Mouse (Mus musculus) MEL (cell line): ENCODE data around the gene Prkcq. TPM values are rescaled to one million over a fixed set of nuclear protein-coding genes. Genes with fewer than 3 reads are reported as not detected.

ENCODE experiments used
- DNase-seq: peaks from one replicate; pipeline ENCODE4 v3.0.0; 2011; ENCODE audit warnings: low read depth, low spot score
- H3K27ac ChIP-seq: 2 replicates; pipeline ENCODE4 v1.5.1; 2012; ENCODE audit warnings: low read depth, mild to moderate bottlenecking, control low read depth, low read length, moderate library complexity; ENCODE audit not compliant: control insufficient read depth
- H3K27me3 ChIP-seq, 2 experiments: fragments of 150-350 bp in 1 of 2; sonication (generic) in 1 of 2; 2 replicates each; pipeline ENCODE4 v1.6.1; 2012; ENCODE audit warnings: low read length in 2 of 2, mild to moderate bottlenecking in 2 of 2, improper control_type of control experiment in 1 of 2, moderate library complexity in 1 of 2; ENCODE audit not compliant: insufficient read depth in 2 of 2, control insufficient read depth in 1 of 2
- H3K36me3 ChIP-seq, 2 experiments: 2 replicates each; pipeline ENCODE4 v1.6.1; 2012 to 2014; ENCODE audit warnings: low read length in 2 of 2, improper control_type of control experiment in 1 of 2, inconsistent platforms in 1 of 2, mild to moderate bottlenecking in 1 of 2; ENCODE audit not compliant: insufficient read depth in 2 of 2, control insufficient read depth in 1 of 2
- H3K4me1 ChIP-seq, 2 experiments: fragments of 150-350 bp in 1 of 2; sonication (generic) in 1 of 2; 2 replicates each; pipeline ENCODE4 v1.6.1; 2012; ENCODE audit warnings: low read length in 2 of 2, improper control_type of control experiment in 1 of 2, mild to moderate bottlenecking in 1 of 2; ENCODE audit not compliant: insufficient read depth in 2 of 2, control insufficient read depth in 1 of 2
- H3K4me3 ChIP-seq, 2 experiments: fragments of 150-350 bp in 1 of 2; sonication (generic) in 1 of 2; 2 replicates each; pipeline ENCODE4 v1.5.1; 2012; ENCODE audit warnings: low read depth in 2 of 2, low read length in 2 of 2, mild to moderate bottlenecking in 2 of 2, moderate library complexity in 2 of 2, control low read depth in 1 of 2, improper control_type of control experiment in 1 of 2; ENCODE audit not compliant: control insufficient read depth in 1 of 2, insufficient read depth in 1 of 2
- H3K79me2 ChIP-seq: 2 replicates; pipeline ENCODE4 v1.6.1; 2012; ENCODE audit warnings: mild to moderate bottlenecking, low read length, moderate library complexity; ENCODE audit not compliant: control insufficient read depth, poor library complexity, insufficient read depth
- H3K9ac ChIP-seq: 2 replicates; pipeline ENCODE4 v1.6.1; 2012; ENCODE audit warnings: low read depth, mild to moderate bottlenecking, control low read depth, low read length, moderate library complexity; ENCODE audit not compliant: control insufficient read depth, poor library complexity, severe bottlenecking
- H3K9me3 ChIP-seq: fragments of 150-350 bp; sonication (generic); replicated peaks from 2 replicates; pipeline ENCODE4 v1.6.1; 2012; ENCODE audit warnings: mild to moderate bottlenecking, low read length, improper control_type of control experiment, moderate library complexity; ENCODE audit not compliant: insufficient read depth
- BHLHE40 ChIP-seq: IDR thresholded peaks from 2 replicates; pipeline ENCODE4 v1.6.1; 2012; ENCODE audit warnings: low read depth, mild to moderate bottlenecking, inconsistent platforms, low read length, improper control_type of control experiment, borderline replicate concordance
- CHD2 ChIP-seq: IDR thresholded peaks from 2 replicates; pipeline ENCODE4 v1.6.1; 2011; ENCODE audit warnings: low read length, improper control_type of control experiment
- CTCF ChIP-seq, 3 experiments: IDR thresholded peaks in 2 of 3; conservative IDR thresholded peaks in 1 of 3; 2 replicates each; pipeline ENCODE4 v1.5.1; 2011 to 2012; ENCODE audit warnings: low read length in 3 of 3, low read depth in 2 of 3, mild to moderate bottlenecking in 2 of 3, improper control_type of control experiment in 1 of 3, inconsistent platforms in 1 of 3, mixed read lengths in 1 of 3, moderate library complexity in 1 of 3; ENCODE audit not compliant: control insufficient read depth in 1 of 3, insufficient read depth in 1 of 3, poor library complexity in 1 of 3, severe bottlenecking in 1 of 3
- E2F4 ChIP-seq: IDR thresholded peaks from 2 replicates; pipeline ENCODE4 v1.6.1; 2011; ENCODE audit warnings: low read depth, low read length, improper control_type of control experiment, borderline replicate concordance
- EP300 ChIP-seq, 2 experiments: IDR thresholded peaks; 2 replicates each; pipeline ENCODE4 v1.6.1; 2011; ENCODE audit warnings: improper control_type of control experiment in 2 of 2, low read length in 2 of 2, low read depth in 1 of 2, mild to moderate bottlenecking in 1 of 2
- ETS1 ChIP-seq: IDR thresholded peaks from 2 replicates; pipeline ENCODE4 v1.6.1; 2012; ENCODE audit warnings: low read depth, mild to moderate bottlenecking, inconsistent platforms, low read length, improper control_type of control experiment, moderate library complexity
- GABPA ChIP-seq: IDR thresholded peaks from 2 replicates; pipeline ENCODE4 v1.6.1; 2012; ENCODE audit warnings: low read depth, mild to moderate bottlenecking, inconsistent platforms, low read length, improper control_type of control experiment, moderate library complexity
- GATA1 ChIP-seq: IDR thresholded peaks from 2 replicates; pipeline ENCODE4 v1.6.1; 2011; ENCODE audit warnings: low read depth, low read length, improper control_type of control experiment
- HCFC1 ChIP-seq: IDR thresholded peaks from 2 replicates; pipeline ENCODE4 v1.6.1; 2012; ENCODE audit warnings: low read depth, mild to moderate bottlenecking, inconsistent platforms, low read length, improper control_type of control experiment, moderate library complexity
- MAFK ChIP-seq: IDR thresholded peaks from 2 replicates; pipeline ENCODE4 v1.6.1; 2011; ENCODE audit warnings: low read depth, mild to moderate bottlenecking, low read length, improper control_type of control experiment, borderline replicate concordance
- MAX ChIP-seq: IDR thresholded peaks from 2 replicates; pipeline ENCODE4 v1.6.1; 2011; ENCODE audit warnings: low read length, improper control_type of control experiment
- MXI1 ChIP-seq: IDR thresholded peaks from 2 replicates; pipeline ENCODE4 v1.6.1; 2011; ENCODE audit warnings: mild to moderate bottlenecking, low read depth, low read length, improper control_type of control experiment
- MYB ChIP-seq: IDR thresholded peaks from 2 replicates; pipeline ENCODE4 v1.6.1; 2011; ENCODE audit warnings: mild to moderate bottlenecking, low read depth, low read length, improper control_type of control experiment
- MYC ChIP-seq: IDR thresholded peaks from 2 replicates; pipeline ENCODE4 v1.6.1; 2011; ENCODE audit warnings: low read depth, mild to moderate bottlenecking, low read length, improper control_type of control experiment, moderate library complexity
- POLR2A ChIP-seq, 2 experiments: IDR thresholded peaks; 2 replicates each; pipeline ENCODE4 v1.6.1; 2011 to 2012; ENCODE audit warnings: low read length in 2 of 2, mild to moderate bottlenecking in 2 of 2, control low read depth in 1 of 2, improper control_type of control experiment in 1 of 2, low read depth in 1 of 2, moderate library complexity in 1 of 2; ENCODE audit not compliant: control insufficient read depth in 1 of 2, insufficient read depth in 1 of 2, poor library complexity in 1 of 2
- RCOR1 ChIP-seq: IDR thresholded peaks from 2 replicates; pipeline ENCODE4 v1.6.1; 2012; ENCODE audit warnings: low read depth, mild to moderate bottlenecking, inconsistent platforms, low read length, improper control_type of control experiment
- SIN3A ChIP-seq: IDR thresholded peaks from 2 replicates; pipeline ENCODE4 v1.6.1; 2012; ENCODE audit warnings: low read length, improper control_type of control experiment, inconsistent platforms
- TAL1 ChIP-seq: IDR thresholded peaks from 2 replicates; pipeline ENCODE4 v1.6.1; 2012; ENCODE audit warnings: mild to moderate bottlenecking, inconsistent platforms, low read length, moderate library complexity, mixed read lengths
- TCF12 ChIP-seq: IDR thresholded peaks from 2 replicates; pipeline ENCODE4 v1.6.1; 2014; ENCODE audit warnings: low read depth, mild to moderate bottlenecking, inconsistent platforms, low read length, improper control_type of control experiment, moderate library complexity
- USF1 ChIP-seq: IDR thresholded peaks from 2 replicates; pipeline ENCODE4 v1.6.1; 2014; ENCODE audit warnings: low read depth, mild to moderate bottlenecking, inconsistent platforms, low read length, improper control_type of control experiment, moderate library complexity
- ZC3H11A ChIP-seq: IDR thresholded peaks from 2 replicates; pipeline ENCODE4 v1.6.1; 2012; ENCODE audit warnings: low read depth, mild to moderate bottlenecking, inconsistent platforms, low read length, improper control_type of control experiment
- ZKSCAN1 ChIP-seq: IDR thresholded peaks from 2 replicates; pipeline ENCODE4 v1.6.1; 2012; ENCODE audit warnings: low read depth, mild to moderate bottlenecking, inconsistent platforms, low read length, improper control_type of control experiment, moderate library complexity
- ZMIZ1 ChIP-seq: IDR thresholded peaks from 2 replicates; pipeline ENCODE4 v1.6.1; 2012; ENCODE audit warnings: low read depth, mild to moderate bottlenecking, inconsistent platforms, low read length, improper control_type of control experiment, moderate library complexity
- ZNF384 ChIP-seq: IDR thresholded peaks from 2 replicates; pipeline ENCODE4 v1.6.1; 2012; ENCODE audit warnings: low read depth, mild to moderate bottlenecking, inconsistent platforms, low read length, improper control_type of control experiment
- polyA plus RNA-seq, 2 experiments: library from polyadenylated mRNA; stranded (reverse) in 1 of 2; unstranded in 1 of 2; fragments of >175 nt in 1 of 2; fragments of >200 nt in 1 of 2; gene quantifications; 2 replicates each; pipeline versions ENCODE4 v1.2.1 to v1.2.4; 2012; ENCODE audit warnings: low replicate concordance in 2 of 2, low read depth in 1 of 2; ENCODE audit not compliant: insufficient read length in 2 of 2, insufficient read depth in 1 of 2, missing spikeins in 1 of 2
- total RNA-seq: library from RNA; depleted of rRNA; stranded (reverse); fragments of 300-350 nt; gene quantifications from 2 replicates; pipeline ENCODE4 v1.2.3, GENCODE M21; 2012

The Prkcq gene
- total and polyA plus RNA-seq, 3 experiments = 0.12 to 0.19 TPM; not detected in 1

DNA sequence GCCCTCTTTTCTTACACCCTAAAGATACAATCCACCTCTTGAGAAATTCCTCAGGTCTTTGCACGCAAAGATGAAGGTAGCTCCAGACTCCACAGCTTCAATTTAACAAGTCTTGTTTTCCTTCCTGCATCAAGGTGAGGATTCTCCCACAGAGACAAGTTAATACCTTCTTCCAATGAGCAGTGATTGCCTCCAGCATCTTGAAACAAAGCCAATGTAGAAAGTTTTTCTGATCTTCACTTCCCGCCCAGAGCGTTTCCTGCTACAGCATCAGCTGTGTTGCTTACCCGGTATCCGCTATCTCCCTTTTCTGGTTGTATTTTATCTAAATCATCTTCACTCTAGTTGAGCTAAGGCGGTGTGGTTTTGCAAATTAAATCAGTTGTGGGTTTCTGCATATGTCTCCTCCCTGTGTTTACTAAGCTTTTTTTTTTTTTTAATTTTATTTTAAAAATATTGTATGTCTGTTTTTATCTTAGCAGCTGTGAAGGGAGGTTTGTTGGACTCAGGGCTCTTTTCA is 21.3 kb downstream of the Prkcq start:
- Histone ChIP-seq H3K27ac (no peak overlapping the region), H3K9me3 (no peaks in the 10 kb centered on the region), H3K27me3 (no peaks in the 10 kb centered on the region), H3K36me3 (peaks cover 0 to 27% of the 10 kb centered on the region in 2 experiments; a peak in 2 of 4 replicates), H3K9ac (no peak overlapping the region), H3K79me2 (no peaks in the 10 kb centered on the region), H3K4me3 (peak overlapping the region in 1 of 2 experiments; percentile 25; a peak in 2 of 4 replicates), H3K4me1 (peaks cover 9 to 13% of the 10 kb centered on the region in 2 experiments)
- TF ChIP-seq POLR2A (IDR thresholded peaks at IDR 0.05; ENCODE audit: control insufficient read depth in 1 of 2, insufficient read depth in 1 of 2, low read depth in 1 of 2, low read length in 2 of 2, poor library complexity in 1 of 2) = no peak
- TF ChIP-seq SIN3A = peak; percentile 76
- no peak; the same call in 1 of the 2 replicates for TF ChIP-seq MAX
- peak; percentile 90 for TF ChIP-seq ZNF384
- peak; percentile 66; the same call in 1 of the 2 replicates for TF ChIP-seq BHLHE40
- no peak for TF ChIP-seq ZC3H11A
- TF ChIP-seq MYC = 0 out of 2 replicates have a peak, but pooled peaks have one; percentile 24
- TF ChIP-seq MYB = no peak
- TF ChIP-seq EP300 (IDR thresholded peaks at IDR 0.05; ENCODE audit: low read depth in 1 of 2, low read length in 2 of 2) = peak; percentile 32 to 69; a peak in 3 of 4 replicates
- TF ChIP-seq HCFC1 = no peak
- TF ChIP-seq GATA1 = peak; percentile 62
- 0 out of 2 replicates have a peak, but pooled peaks have one; percentile 48 for TF ChIP-seq MXI1
- TF ChIP-seq RCOR1 = peak; percentile 96
- peak; percentile 61; the same call in 1 of the 2 replicates for TF ChIP-seq ZKSCAN1
- TF ChIP-seq ZMIZ1 = no peak
- TF ChIP-seq MAFK = peak; percentile 59
- TF ChIP-seq TCF12 = peak; percentile 55
- TF ChIP-seq USF1 = no peak
- 0 out of 2 replicates have a peak, but pooled peaks have one; percentile 56 for TF ChIP-seq E2F4
- peak; percentile 96 for TF ChIP-seq ETS1
- TF ChIP-seq TAL1 = no peak
- TF ChIP-seq CHD2 = no peak
- TF ChIP-seq GABPA = no peak
- TF ChIP-seq CTCF (IDR thresholded peaks at IDR 0.05 in 2 of 3, conservative IDR thresholded peaks at IDR 0.05 in 1 of 3; ENCODE audit: control insufficient read depth in 1 of 3, insufficient read depth in 1 of 3, low read depth in 2 of 3, low read length in 3 of 3, poor library complexity in 1 of 3, severe bottlenecking in 1 of 3) = no peak
- DNase-seq = peak; percentile 45
